Mouse (Mus musculus): ENCODE results near the gene Card11.

The Card11 gene

GRCm38 (mm10) chr5:140852435-140852996 lies 147.9 kb downstream of the Card11 start:
- no peak for DNase-seq (ENCODE audit: low spot score in 2 of 2)

GRCm38 (mm10) chr5:140847300-140847729 lies 153.1 kb downstream of the Card11 start:
- peak in 1 of 2 experiments; percentile 18 for DNase-seq (ENCODE audit: low spot score in 2 of 2)

GRCm38 (mm10) chr5:140841942-140842341 lies 158.4 kb downstream of the Card11 start:
- no peak for DNase-seq (ENCODE audit: low spot score in 2 of 2)

GRCm38 (mm10) chr5:140831064-140831431 lies 169.3 kb downstream of the Card11 start:
- no peak for DNase-seq (ENCODE audit: low spot score in 2 of 2)

- DNase-seq (ENCODE audit: low spot score in 2 of 2) = peak; percentile 97 to 99
Observed at GRCm38 (mm10) chr5:140830314-140831063, 169.9 kb downstream of the Card11 start, which contains the start of gene Gna12. TSS of gene Gna12 (minus strand) at chr5:140830431.

GRCm38 (mm10) chr5:140829911-140830294 lies 170.5 kb downstream of the Card11 start:
- peak; percentile 35 to 36 for DNase-seq (ENCODE audit: low spot score in 2 of 2)

GRCm38 (mm10) chr5:140829081-140829910 lies 171.1 kb downstream of the Card11 start:
- no peak for DNase-seq (ENCODE audit: low spot score in 2 of 2)

- no peak for DNase-seq (ENCODE audit: low spot score in 2 of 2)
Observed at GRCm38 (mm10) chr5:140828363-140828762, 172.0 kb downstream of the Card11 start.

- DNase-seq (ENCODE audit: low spot score in 2 of 2) = peak in 1 of 2 experiments; percentile 48
Observed at GRCm38 (mm10) chr5:140827896-140828295, 172.5 kb downstream of the Card11 start.

- no peak for DNase-seq (ENCODE audit: low spot score in 2 of 2)
Observed at GRCm38 (mm10) chr5:140827413-140827812, 173.0 kb downstream of the Card11 start.

- DNase-seq (ENCODE audit: low spot score in 2 of 2) = no peak
Observed at GRCm38 (mm10) chr5:140826796-140827195, 173.6 kb downstream of the Card11 start.

GRCm38 (mm10) chr5:140826118-140826517 lies 174.3 kb downstream of the Card11 start:
- DNase-seq (ENCODE audit: low spot score in 2 of 2) = no peak

GRCm38 (mm10) chr5:140824126-140824525 lies 176.3 kb downstream of the Card11 start:
- no peak for DNase-seq (ENCODE audit: low spot score in 2 of 2)

- DNase-seq (ENCODE audit: low spot score in 2 of 2) = no peak
Observed at GRCm38 (mm10) chr5:140823386-140823785, 177.0 kb downstream of the Card11 start.
